Mouse (Mus musculus) small intestine, adult 2 months (tissue): ENCODE data around the gene Tcl1b5.

Experiments used
- CTCF ChIP-seq: fragments of 200-500 bp; IDR thresholded peaks from 2 replicates; pipeline ENCODE4 v1.5.1; 2012; ENCODE audit warnings: low read depth, mild to moderate bottlenecking, control low read depth, inconsistent platforms, low read length, moderate library complexity, mixed read lengths; ENCODE audit not compliant: insufficient replicate concordance, insufficient read length; ENCODE audit errors: extremely low read depth
- POLR2A ChIP-seq: fragments of 200-500 bp; IDR thresholded peaks from 2 replicates; pipeline ENCODE4 v1.6.1; 2012; ENCODE audit warnings: low read depth, mild to moderate bottlenecking, control low read depth, inconsistent platforms, low read length, moderate library complexity

- TF ChIP-seq POLR2A (no peak), CTCF (no peak)
Measured at GRCm38 (mm10) chr12:105209231-105209630, 33.1 kb downstream of the Tcl1b5 start.
